Mouse (Mus musculus) cerebellum, adult 2 months (tissue): ENCODE measurements at regions not wholly inside any gene's neighbourhood (a gene's known extent, or its start where the extent isn't known, plus 50 kb on each side); places are given as distances from the start of the nearest gene placed in this dataset.

Experiments
- DNase-seq, 2 experiments: peaks; one replicate each; pipeline ENCODE4 v3.0.0; 2021
- H3K27ac ChIP-seq: fragments of 200-500 bp; 2 replicates; pipeline ENCODE4 v1.5.1; 2012; ENCODE audit warnings: low read length, control low read depth, inconsistent platforms; ENCODE audit not compliant: insufficient read depth
- H3K27me3 ChIP-seq: fragments of 200-500 bp; 2 replicates; pipeline ENCODE4 v1.6.1; 2012; ENCODE audit warnings: inconsistent platforms, mild to moderate bottlenecking, low read length, moderate library complexity; ENCODE audit not compliant: control insufficient read depth, insufficient read depth
- H3K4me1 ChIP-seq: fragments of 200-500 bp; 2 replicates; pipeline ENCODE4 v1.6.1; 2011; ENCODE audit warnings: low read length; ENCODE audit not compliant: control insufficient read depth, insufficient read depth
- H3K4me3 ChIP-seq: fragments of 200-500 bp; replicated peaks from 2 replicates; pipeline ENCODE3; 2011; ENCODE audit warnings: mild to moderate bottlenecking, low read depth, low read length, control low read depth; ENCODE audit not compliant: insufficient read depth
- CTCF ChIP-seq: fragments of 200-500 bp; IDR thresholded peaks from 2 replicates; pipeline ENCODE4 v1.5.1; 2011; ENCODE audit warnings: low read depth, mild to moderate bottlenecking, control low read depth, low read length, moderate library complexity, borderline replicate concordance; ENCODE audit not compliant: insufficient read depth
- POLR2A ChIP-seq: fragments of 200-500 bp; IDR thresholded peaks from 2 replicates; pipeline ENCODE4 v1.6.1; 2011; ENCODE audit warnings: low read length, control low read depth, borderline replicate concordance; ENCODE audit not compliant: insufficient read depth
- WGBS: fragments of 180-500 bp; shearing (Covaris S2); methylation state at CpG from one replicate; pipeline ENCODE4 v1.1.7; 2018; 5-methylcytosine and 5-hydroxymethylcytosine counted together

GRCm38 (mm10) chr4:106157451-106158179 is 158.4 kb upstream of the Usp24 start:
- H3K4me1 ChIP-seq, result no peaks in the 10 kb centered on the region
- no peaks in the 10 kb centered on the region for H3K27me3 ChIP-seq
- WGBS, result 87% methylated on average over 9 of the region's 9 CpGs
- TF ChIP-seq CTCF (no peak), POLR2A (no peak)
- no peak overlapping the region for H3K27ac ChIP-seq
- no peak overlapping the region for H3K4me3 ChIP-seq
- no peak for DNase-seq

DNA sequence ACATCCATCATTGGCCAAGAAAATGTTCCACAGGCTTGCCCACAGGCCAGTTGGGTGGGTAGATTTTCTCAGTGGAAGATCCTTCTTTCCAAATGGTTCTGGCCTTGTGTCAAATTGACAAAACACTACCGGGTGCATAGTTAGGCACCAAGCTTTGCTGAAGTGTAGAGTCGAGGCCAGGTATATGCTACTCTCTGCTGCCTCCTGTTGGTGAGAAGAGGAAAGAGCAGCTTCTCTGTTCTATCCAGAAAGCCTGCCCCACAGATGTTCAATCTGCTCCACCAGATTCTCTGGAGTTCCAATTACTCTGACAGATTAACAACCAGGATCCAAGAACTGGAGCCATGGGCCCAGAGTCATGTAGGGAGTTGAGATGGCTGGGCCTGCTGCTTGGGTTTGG is 154.4 kb upstream of the Usp24 start:
- WGBS, result 31% methylated on average over 2 of the region's 2 CpGs
- Histone ChIP-seq H3K4me1 (no peaks in the 10 kb centered on the region), H3K27me3 (no peaks in the 10 kb centered on the region), H3K4me3 (no peak overlapping the region), H3K27ac (no peak overlapping the region)
- no peak for DNase-seq
- TF ChIP-seq CTCF, result no peak
- no peak for TF ChIP-seq POLR2A

- WGBS, result 76% methylated on average over 1 of the region's 1 CpGs
These were observed 153.5 kb upstream of the Usp24 start for GRCm38 (mm10) chr4:106162551-106162950.

GRCm38 (mm10) chr4:106163220-106163619 is 152.8 kb upstream of the Usp24 start:
- DNase-seq, result no peak
- Histone ChIP-seq H3K27ac (no peak overlapping the region), H3K4me1 (no peaks in the 10 kb centered on the region), H3K4me3 (no peak overlapping the region), H3K27me3 (no peaks in the 10 kb centered on the region)
- TF ChIP-seq POLR2A (no peak), CTCF (no peak)

More at GRCm38 (mm10) chr4:106162551-106162950, 153.5 kb upstream of the Usp24 start:
- H3K4me1 ChIP-seq, result no peaks in the 10 kb centered on the region
- H3K4me3 ChIP-seq, result no peak overlapping the region
- no peaks in the 10 kb centered on the region for H3K27me3 ChIP-seq
- TF ChIP-seq CTCF (no peak), POLR2A (no peak)
- H3K27ac ChIP-seq, result no peak overlapping the region
- no peak for DNase-seq

DNA sequence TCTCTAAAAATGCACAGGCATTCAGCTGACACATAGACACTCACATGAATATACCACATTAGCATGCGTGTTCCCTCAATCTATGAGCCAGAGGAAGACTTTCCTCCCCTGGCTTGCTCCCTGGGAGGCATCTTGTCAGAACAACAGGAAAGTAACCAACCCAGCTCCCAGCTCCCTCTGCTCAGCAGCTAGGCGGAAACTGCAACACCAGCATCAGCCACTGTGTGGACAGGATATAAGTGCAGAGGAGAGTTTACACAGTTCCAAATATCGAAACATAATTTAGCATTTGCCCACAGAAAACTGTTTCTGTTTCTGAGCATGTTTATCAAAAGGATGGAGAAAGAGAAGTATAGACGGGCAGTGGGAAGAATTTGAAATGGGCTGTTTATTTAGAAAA is 148.3 kb upstream of the Usp24 start:
- H3K27ac ChIP-seq, result no peak overlapping the region
- 73% methylated on average over 4 of the region's 4 CpGs for WGBS
- H3K4me3 ChIP-seq, result no peak overlapping the region
- DNase-seq, result no peak
- no peaks in the 10 kb centered on the region for H3K27me3 ChIP-seq
- TF ChIP-seq POLR2A (no peak), CTCF (no peak)
- no peaks in the 10 kb centered on the region for H3K4me1 ChIP-seq

DNA sequence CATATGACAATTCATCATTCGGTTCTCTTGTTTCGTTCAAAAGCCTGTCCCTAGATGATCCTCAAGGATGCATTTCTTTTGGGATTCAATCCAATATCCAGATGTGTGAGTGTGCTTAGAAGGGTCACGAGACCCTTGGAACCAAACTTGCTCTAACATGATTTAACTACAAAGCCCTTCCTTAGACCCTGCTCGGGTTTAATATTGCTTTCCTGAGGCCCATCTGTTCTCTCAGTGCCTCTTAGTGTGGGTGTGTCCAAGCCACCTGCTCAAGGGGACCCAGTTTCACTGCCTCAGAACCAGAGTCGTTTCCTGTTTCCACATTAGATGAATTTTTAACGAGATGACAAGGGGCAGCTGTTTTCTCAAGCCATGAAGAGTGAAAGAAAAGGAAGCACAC is 147.3 kb upstream of the Usp24 start:
- H3K27ac ChIP-seq, result no peak overlapping the region
- no peak overlapping the region for H3K4me3 ChIP-seq
- no peaks in the 10 kb centered on the region for H3K4me1 ChIP-seq
- DNase-seq, result no peak
- no peaks in the 10 kb centered on the region for H3K27me3 ChIP-seq
- 60% methylated on average over 6 of the region's 6 CpGs for WGBS
- TF ChIP-seq POLR2A (no peak), CTCF (no peak)

- H3K4me1 ChIP-seq, result no peaks in the 10 kb centered on the region
- DNase-seq, result no peak
- no peak for TF ChIP-seq CTCF
- no peak for TF ChIP-seq POLR2A
- no peak overlapping the region for H3K27ac ChIP-seq
- H3K4me3 ChIP-seq, result no peak overlapping the region
- no peaks in the 10 kb centered on the region for H3K27me3 ChIP-seq
- 93% methylated on average over 4 of the region's 4 CpGs for WGBS
These were observed 146.5 kb upstream of the Usp24 start for GRCm38 (mm10) chr4:106169466-106169865.

DNA sequence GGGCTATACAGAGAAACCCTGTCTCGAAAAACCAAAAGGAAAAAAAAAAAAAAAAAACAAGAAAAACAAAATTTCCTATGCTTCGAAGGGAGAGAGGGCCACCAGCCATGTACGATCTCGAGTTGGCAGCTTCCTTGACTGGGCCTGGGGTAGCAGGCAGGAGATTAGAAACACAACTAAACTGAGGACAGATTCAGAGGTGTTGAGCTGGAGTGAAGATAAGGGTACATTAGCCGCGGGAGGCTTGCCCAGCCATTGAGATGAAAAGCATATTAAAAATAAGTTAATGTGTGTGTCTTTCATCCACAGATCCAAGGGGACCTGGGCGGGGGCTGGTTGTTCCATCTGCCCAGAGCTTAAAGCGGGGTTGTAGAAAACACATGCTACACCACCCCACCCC is 145.3 kb upstream of the Usp24 start:
- no peak for TF ChIP-seq CTCF
- no peak for TF ChIP-seq POLR2A
- H3K27me3 ChIP-seq, result no peaks in the 10 kb centered on the region
- DNase-seq, result no peak
- 92% methylated on average over 8 of the region's 8 CpGs for WGBS
- H3K4me3 ChIP-seq, result no peak overlapping the region
- no peaks in the 10 kb centered on the region for H3K4me1 ChIP-seq
- no peak overlapping the region for H3K27ac ChIP-seq

DNA sequence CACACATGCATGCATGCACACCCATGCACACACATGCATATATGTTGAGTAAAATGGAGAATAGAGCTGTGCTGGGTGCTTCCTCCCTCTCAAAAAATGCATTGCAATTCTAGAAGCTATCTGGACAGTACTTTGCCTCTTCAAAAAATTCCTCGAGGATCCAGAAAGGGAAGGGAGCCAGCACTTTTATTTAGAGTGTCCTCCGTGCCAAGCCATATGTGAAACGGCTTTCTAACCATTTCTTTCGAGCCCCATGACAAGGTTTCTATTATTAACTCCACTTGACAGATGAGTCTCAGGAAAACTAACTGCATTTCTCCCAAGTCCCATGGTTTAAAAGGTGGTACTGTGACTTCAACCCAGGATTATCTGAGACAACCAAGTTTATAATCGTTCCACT is 140.7 kb upstream of the Usp24 start:
- H3K4me3 ChIP-seq, result no peak overlapping the region
- H3K4me1 ChIP-seq, result no peaks in the 10 kb centered on the region
- DNase-seq, result no peak
- WGBS, result 30% methylated on average over 5 of the region's 5 CpGs
- TF ChIP-seq POLR2A (no peak), CTCF (no peak)
- H3K27ac ChIP-seq, result no peak overlapping the region
- no peaks in the 10 kb centered on the region for H3K27me3 ChIP-seq
